Mouse (Mus musculus) thymus, postnatal 4 days (tissue): ENCODE measurements at regions not wholly inside any gene's neighbourhood (a gene's known extent, or its start where the extent isn't known, plus 50 kb on each side); places are given as distances from the start of the nearest gene placed in this dataset.
"Not testable (repeated sequence)": the region's sequence is repeated elsewhere in the genome, so short reads cannot be mapped to it uniquely, and the experiment has no call there.

Experiments used
- DNase-seq: peaks from one replicate; pipeline ENCODE4 v3.0.0; 2021

- DNase-seq, result no peak
Measured at GRCm38 (mm10) chr10:66643160-66643559, 452.8 kb upstream of the Jmjd1c start.

- DNase-seq, result no peak
Measured at GRCm38 (mm10) chr10:66657520-66657919, 438.4 kb upstream of the Jmjd1c start.

GRCm38 (mm10) chr10:66683160-66683559, 412.8 kb upstream of the Jmjd1c start:
- no peak for DNase-seq

- DNase-seq, result not testable (repeated sequence)
Measured at GRCm38 (mm10) chr10:66689196-66689595, 406.7 kb upstream of the Jmjd1c start.

- no peak for DNase-seq
Measured at GRCm38 (mm10) chr10:66694549-66695285, 401.2 kb upstream of the Jmjd1c start.

GRCm38 (mm10) chr10:66714926-66715325, 381.0 kb upstream of the Jmjd1c start:
- DNase-seq, result not testable (repeated sequence)

- no peak for DNase-seq
Measured at GRCm38 (mm10) chr10:66717909-66718308, 378.0 kb upstream of the Jmjd1c start.

- DNase-seq, result peak; percentile 16
Measured at GRCm38 (mm10) chr10:66719796-66720195, 376.1 kb upstream of the Jmjd1c start.

GRCm38 (mm10) chr10:66733631-66734030, 362.3 kb upstream of the Jmjd1c start:
- DNase-seq, result no peak

GRCm38 (mm10) chr10:66734853-66735252, 361.1 kb upstream of the Jmjd1c start:
- no peak for DNase-seq

- DNase-seq, result no peak
Measured at GRCm38 (mm10) chr10:66739017-66739416, 356.9 kb upstream of the Jmjd1c start.

- no peak for DNase-seq
Measured at GRCm38 (mm10) chr10:66741819-66742218, 354.1 kb upstream of the Jmjd1c start.

- DNase-seq, result no peak
Measured at GRCm38 (mm10) chr10:66743254-66743653, 352.7 kb upstream of the Jmjd1c start.

- DNase-seq, result no peak
Measured at GRCm38 (mm10) chr10:66745871-66746270, 350.1 kb upstream of the Jmjd1c start.

GRCm38 (mm10) chr10:66752237-66752810, 343.6 kb upstream of the Jmjd1c start:
- DNase-seq, result no peak

GRCm38 (mm10) chr10:66756866-66757265, 339.1 kb upstream of the Jmjd1c start:
- no peak for DNase-seq

- DNase-seq, result no peak
Measured at GRCm38 (mm10) chr10:66770161-66771030, 325.5 kb upstream of the Jmjd1c start.

GRCm38 (mm10) chr10:66780335-66781170, 315.4 kb upstream of the Jmjd1c start:
- DNase-seq, result no peak

- no peak for DNase-seq
Measured at GRCm38 (mm10) chr10:66781171-66781510, 314.8 kb upstream of the Jmjd1c start.

- no peak for DNase-seq
Measured at GRCm38 (mm10) chr10:66782025-66782424, 313.9 kb upstream of the Jmjd1c start.

- DNase-seq, result no peak
Measured at GRCm38 (mm10) chr10:66787812-66788211, 308.1 kb upstream of the Jmjd1c start.

GRCm38 (mm10) chr10:66796296-66796695, 299.6 kb upstream of the Jmjd1c start:
- DNase-seq, result no peak

GRCm38 (mm10) chr10:66802691-66803090, 293.2 kb upstream of the Jmjd1c start:
- DNase-seq, result no peak
